Mouse (Mus musculus): ENCODE measurements around the gene Zfp462. TPM values are rescaled to one million over a fixed set of nuclear protein-coding genes. Genes with fewer than 3 reads are reported as not detected.

Gene Zfp462
- polyA plus RNA-seq, 2 experiments, result 4.2 to 26.7 TPM

- H3K36me3 ChIP-seq (ENCODE audit: control insufficient read depth, insufficient read depth, low read length), result no peaks in the 10 kb centered on the region
- no peak for ATAC-seq (ENCODE audit: low FRiP score, low read depth)
- H3K4me3 ChIP-seq (replicated peaks; ENCODE audit: low read length), result no peak overlapping the region
- no peaks in the 10 kb centered on the region for H3K9me3 ChIP-seq (ENCODE audit: control insufficient read depth, low read length)
- no peak overlapping the region for H3K27ac ChIP-seq (replicated peaks; ENCODE audit: low read depth, low read length)
- TF ChIP-seq POLR2A (IDR thresholded peaks at IDR 0.05; ENCODE audit: borderline replicate concordance, extremely low read depth, insufficient read depth, insufficient read length), result no peak
- 84% methylated on average over 4 of the region's 4 CpGs for WGBS
- no peak overlapping the region for H3K9ac ChIP-seq (ENCODE audit: low read depth, low read length, severe bottlenecking)
- no peaks in the 10 kb centered on the region for H3K27me3 ChIP-seq (ENCODE audit: control insufficient read depth, insufficient read depth, low read length)
- H3K4me1 ChIP-seq (ENCODE audit: control insufficient read depth, insufficient read depth, low read length), result peaks cover 2% of the 10 kb centered on the region; the same call in 1 of the 2 replicates
- DNase-seq (ENCODE audit: low spot score), result no peak
- no peak overlapping the region for H3K4me2 ChIP-seq (replicated peaks; ENCODE audit: low read depth, low read length, severe bottlenecking)
Observed at GRCm38 (mm10) chr4:55125738-55126054, 180.8 kb downstream of the Zfp462 start.

GRCm38 (mm10) chr4:55127228-55127901 lies 182.5 kb downstream of the Zfp462 start:
- no peak for TF ChIP-seq POLR2A (IDR thresholded peaks at IDR 0.05; ENCODE audit: borderline replicate concordance, extremely low read depth, insufficient read depth, insufficient read length)
- Histone ChIP-seq H3K36me3 (ENCODE audit: control insufficient read depth, insufficient read depth, low read length) (no peaks in the 10 kb centered on the region), H3K9me3 (ENCODE audit: control insufficient read depth, low read length) (no peaks in the 10 kb centered on the region), H3K9ac (ENCODE audit: low read depth, low read length, severe bottlenecking) (no peak overlapping the region), H3K4me1 (ENCODE audit: control insufficient read depth, insufficient read depth, low read length) (peaks cover 2% of the 10 kb centered on the region; the same call in 1 of the 2 replicates), H3K4me3 (replicated peaks; ENCODE audit: low read length) (no peak overlapping the region), H3K4me2 (replicated peaks; ENCODE audit: low read depth, low read length, severe bottlenecking) (no peak overlapping the region), H3K27ac (replicated peaks; ENCODE audit: low read depth, low read length) (no peak overlapping the region), H3K27me3 (ENCODE audit: control insufficient read depth, insufficient read depth, low read length) (no peaks in the 10 kb centered on the region)
- ATAC-seq (ENCODE audit: low FRiP score, low read depth), result no peak
- DNase-seq (ENCODE audit: low spot score), result no peak
- WGBS, result 78% methylated on average over 9 of the region's 9 CpGs

DNA sequence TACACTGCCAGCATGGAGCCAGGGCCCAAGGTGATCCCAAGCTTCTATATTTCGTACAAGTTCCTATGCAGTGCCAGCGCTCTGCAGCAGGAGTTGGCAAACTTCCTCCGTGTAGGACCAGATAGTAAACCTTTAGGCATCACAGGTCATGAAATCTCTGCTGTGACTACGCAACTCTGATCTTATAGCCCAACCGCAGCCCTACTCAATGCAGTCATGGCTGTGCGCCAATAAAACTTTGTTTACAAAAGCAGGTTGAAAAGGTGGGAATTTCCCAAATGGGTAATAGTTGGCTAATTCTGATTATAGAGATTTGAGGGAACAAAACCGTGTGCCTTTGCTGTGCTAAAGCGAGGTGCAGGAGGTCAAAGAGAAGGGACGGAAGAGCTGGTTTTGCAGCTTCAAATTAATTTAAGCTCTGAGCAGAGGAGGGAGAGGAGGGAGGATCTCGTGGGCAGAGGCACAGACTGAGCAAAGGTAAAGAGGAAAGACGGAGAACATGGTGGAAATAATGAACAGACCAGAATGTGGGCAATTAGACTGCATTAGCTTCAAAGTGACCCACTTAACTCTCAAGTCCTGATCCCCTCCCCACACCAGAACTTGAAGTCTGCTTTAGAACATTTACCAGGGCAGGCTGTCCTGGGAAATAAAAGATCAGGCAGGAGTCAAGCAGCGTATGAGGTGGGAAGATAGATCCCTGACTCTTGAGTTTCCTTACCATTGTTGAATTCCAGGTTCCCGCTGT lies 183.4 kb downstream of the Zfp462 start:
- Histone ChIP-seq H3K4me2 (replicated peaks; ENCODE audit: low read depth, low read length, severe bottlenecking) (no peak overlapping the region), H3K4me1 (ENCODE audit: control insufficient read depth, insufficient read depth, low read length) (peaks cover 2% of the 10 kb centered on the region; the same call in 1 of the 2 replicates), H3K9ac (ENCODE audit: low read depth, low read length, severe bottlenecking) (no peak overlapping the region), H3K27ac (replicated peaks; ENCODE audit: low read depth, low read length) (no peak overlapping the region), H3K36me3 (ENCODE audit: control insufficient read depth, insufficient read depth, low read length) (no peaks in the 10 kb centered on the region), H3K27me3 (ENCODE audit: control insufficient read depth, insufficient read depth, low read length) (no peaks in the 10 kb centered on the region), H3K9me3 (ENCODE audit: control insufficient read depth, low read length) (no peaks in the 10 kb centered on the region), H3K4me3 (replicated peaks; ENCODE audit: low read length) (no peak overlapping the region)
- 67% methylated on average over 13 of the region's 13 CpGs for WGBS
- no peak for TF ChIP-seq POLR2A (IDR thresholded peaks at IDR 0.05; ENCODE audit: borderline replicate concordance, extremely low read depth, insufficient read depth, insufficient read length)
- DNase-seq (ENCODE audit: low spot score), result no peak
- no peak for ATAC-seq (ENCODE audit: low FRiP score, low read depth)

Measured in limb, embryonic 14.5 days (tissue).